Mouse (Mus musculus) embryonic facial prominence, embryonic 13.5 days (tissue): ENCODE data around the gene Actl10. TPM values are rescaled to one million over a fixed set of nuclear protein-coding genes. Genes with fewer than 3 reads are reported as not detected.

Source experiments
- ATAC-seq: fragments of 200-750 bp; cut with Nextera tagmentation; 2 replicates; pipeline ENCODE4 v1.8.0; 2017; ENCODE audit warnings: low read depth; ENCODE audit not compliant: insufficient number of reproducible peaks, insufficient read depth, low FRiP score, low TSS enrichment
- H3K27ac ChIP-seq: fragments of 300-500 bp; sonication (generic); 2 replicates; pipeline ENCODE4 v1.5.1; 2015; ENCODE audit warnings: moderate library complexity, mild to moderate bottlenecking, inconsistent platforms
- H3K27me3 ChIP-seq: fragments of 300-500 bp; sonication (generic); 2 replicates; pipeline ENCODE4 v1.6.1; 2015; ENCODE audit warnings: mild to moderate bottlenecking, inconsistent platforms
- H3K36me3 ChIP-seq: fragments of 300-500 bp; sonication (generic); 2 replicates; pipeline ENCODE4 v1.6.1; 2015; ENCODE audit warnings: mild to moderate bottlenecking, inconsistent platforms
- H3K4me1 ChIP-seq: fragments of 300-500 bp; sonication (generic); 2 replicates; pipeline ENCODE4 v1.6.1; 2015; ENCODE audit warnings: inconsistent platforms
- H3K4me2 ChIP-seq: fragments of 300-500 bp; sonication (generic); 2 replicates; pipeline ENCODE4 v1.6.1; 2015; ENCODE audit warnings: moderate library complexity, mild to moderate bottlenecking, inconsistent platforms
- H3K4me3 ChIP-seq: fragments of 300-500 bp; sonication (generic); 2 replicates; pipeline ENCODE4 v1.5.1; 2015; ENCODE audit warnings: mild to moderate bottlenecking, inconsistent platforms
- H3K9ac ChIP-seq: fragments of 300-500 bp; sonication (generic); 2 replicates; pipeline ENCODE4 v1.6.1; 2015; ENCODE audit warnings: mild to moderate bottlenecking, inconsistent platforms
- H3K9me3 ChIP-seq: fragments of 300-500 bp; sonication (generic); 2 replicates; pipeline ENCODE4 v1.6.1; 2016; ENCODE audit warnings: inconsistent platforms
- WGBS: fragments of 180-500 bp; shearing (Covaris S2); methylation state at CpG from one replicate; pipeline ENCODE4 v1.1.7; 2015; ENCODE audit warnings: mixed read lengths; 5-methylcytosine and 5-hydroxymethylcytosine counted together
- polyA plus RNA-seq: library from polyadenylated mRNA; unstranded; fragments of >200 nt; fragmentation: Nextera tagmentation; extraction: Ambion mirVana; gene quantifications from 2 replicates; pipeline ENCODE4 v1.2.1, GENCODE M21; 2015

Gene Actl10
- polyA plus RNA-seq, 1 experiment from 2014 or later: 0.41 TPM

DNA sequence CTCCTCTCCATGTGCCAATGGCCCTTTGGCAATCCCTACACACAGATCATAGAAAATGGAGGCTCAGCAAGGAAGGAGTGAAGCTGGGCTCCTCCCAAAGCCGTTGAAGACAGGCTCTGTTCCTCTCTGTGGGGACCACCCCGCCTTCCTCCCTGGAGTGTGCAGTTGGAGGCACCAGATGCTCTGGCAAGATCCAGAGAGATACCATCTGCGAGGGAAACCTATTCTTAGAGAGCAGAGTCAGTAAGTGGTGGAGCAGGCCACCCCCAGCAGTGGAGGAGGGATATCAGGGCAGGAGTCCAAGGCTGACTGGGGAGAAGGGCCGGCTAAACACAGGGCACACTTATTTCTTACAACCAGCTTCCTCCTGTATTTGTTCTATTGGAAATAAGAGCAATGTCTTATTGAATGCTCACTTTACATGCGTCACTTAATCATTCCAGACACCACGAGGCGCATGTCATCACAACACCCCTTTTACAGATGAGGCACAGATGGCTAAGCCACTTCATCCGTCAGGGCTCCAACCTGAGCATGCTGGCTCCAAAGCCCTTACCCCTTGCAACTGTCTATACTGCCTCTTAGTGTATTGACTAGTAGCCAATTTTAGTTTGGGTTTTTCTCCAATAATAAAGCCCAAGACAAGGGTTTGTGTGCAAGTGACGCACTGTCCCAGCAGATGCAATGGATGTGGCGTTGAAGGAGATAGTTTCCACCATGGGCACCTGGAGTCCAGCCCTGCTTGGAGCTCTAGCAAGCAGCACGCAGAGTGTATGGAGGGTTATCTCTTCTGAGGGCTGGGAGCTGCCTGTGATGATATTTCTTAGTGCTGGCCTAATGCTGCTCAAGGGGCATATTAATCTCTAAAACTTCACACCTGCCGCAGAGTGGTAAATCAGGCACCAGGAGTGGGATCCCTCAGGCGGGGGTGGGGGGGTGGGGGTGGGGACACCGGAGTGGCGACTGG lies 32.6 kb downstream of the Actl10 start:
- Histone ChIP-seq H3K4me3 (no peak overlapping the region), H3K9ac (no peak overlapping the region), H3K36me3 (peaks cover 16% of the 10 kb centered on the region), H3K27me3 (no peaks in the 10 kb centered on the region), H3K9me3 (no peaks in the 10 kb centered on the region), H3K4me2 (no peak overlapping the region), H3K27ac (peak overlapping the region; percentile 72), H3K4me1 (peaks cover 28% of the 10 kb centered on the region)
- peak; percentile 45; the same call in 1 of the 2 replicates for ATAC-seq
- 59% methylated on average over 15 of the region's 15 CpGs for WGBS

GRCm38 (mm10) chr2:154584931-154585601 lies 33.5 kb downstream of the Actl10 start:
- 67% methylated on average over 17 of the region's 17 CpGs for WGBS
- Histone ChIP-seq H3K27ac (no peak overlapping the region), H3K27me3 (no peaks in the 10 kb centered on the region), H3K4me3 (no peak overlapping the region), H3K9ac (no peak overlapping the region), H3K36me3 (peaks cover 16% of the 10 kb centered on the region), H3K4me2 (no peak overlapping the region), H3K4me1 (peaks cover 28% of the 10 kb centered on the region), H3K9me3 (no peaks in the 10 kb centered on the region)
- no peak for ATAC-seq

- no peak for ATAC-seq
- WGBS: 76% methylated on average over 5 of the region's 5 CpGs
Observed at GRCm38 (mm10) chr2:154586405-154586804, 34.8 kb downstream of the Actl10 start.

GRCm38 (mm10) chr2:154589051-154589450 lies 37.5 kb downstream of the Actl10 start:
- Histone ChIP-seq H3K36me3 (peaks cover 28% of the 10 kb centered on the region), H3K4me1 (peaks cover 20% of the 10 kb centered on the region), H3K27me3 (no peaks in the 10 kb centered on the region), H3K27ac (no peak overlapping the region), H3K9ac (no peak overlapping the region), H3K4me3 (no peak overlapping the region), H3K4me2 (no peak overlapping the region), H3K9me3 (no peaks in the 10 kb centered on the region)
- ATAC-seq: no peak
- 78% methylated on average over 4 of the region's 4 CpGs for WGBS

More at GRCm38 (mm10) chr2:154586405-154586804, 34.8 kb downstream of the Actl10 start:
- H3K4me2 ChIP-seq: no peak overlapping the region
- H3K9ac ChIP-seq: no peak overlapping the region
- H3K36me3 ChIP-seq: peaks cover 16% of the 10 kb centered on the region
- H3K9me3 ChIP-seq: no peaks in the 10 kb centered on the region
- H3K27ac ChIP-seq: no peak overlapping the region
- H3K27me3 ChIP-seq: no peaks in the 10 kb centered on the region
- H3K4me3 ChIP-seq: no peak overlapping the region
- peaks cover 28% of the 10 kb centered on the region for H3K4me1 ChIP-seq

- WGBS: 83% methylated on average over 3 of the region's 3 CpGs
- Histone ChIP-seq H3K4me1 (no peaks in the 10 kb centered on the region), H3K27ac (no peak overlapping the region), H3K4me3 (no peak overlapping the region), H3K4me2 (no peak overlapping the region), H3K27me3 (no peaks in the 10 kb centered on the region), H3K9me3 (no peaks in the 10 kb centered on the region), H3K9ac (no peak overlapping the region), H3K36me3 (peaks cover 46% of the 10 kb centered on the region)
- no peak for ATAC-seq
Observed at GRCm38 (mm10) chr2:154591239-154591638, 39.7 kb downstream of the Actl10 start.

- H3K27me3 ChIP-seq: no peaks in the 10 kb centered on the region
- H3K4me2 ChIP-seq: no peak overlapping the region
- no peak overlapping the region for H3K4me3 ChIP-seq
- H3K9me3 ChIP-seq: no peaks in the 10 kb centered on the region
- H3K27ac ChIP-seq: no peak overlapping the region
- H3K4me1 ChIP-seq: no peaks in the 10 kb centered on the region
- no peak for ATAC-seq
- 63% methylated on average over 3 of the region's 3 CpGs for WGBS
- H3K9ac ChIP-seq: no peak overlapping the region
- peaks cover 30% of the 10 kb centered on the region for H3K36me3 ChIP-seq
Observed at GRCm38 (mm10) chr2:154593025-154593424, 41.4 kb downstream of the Actl10 start.

DNA sequence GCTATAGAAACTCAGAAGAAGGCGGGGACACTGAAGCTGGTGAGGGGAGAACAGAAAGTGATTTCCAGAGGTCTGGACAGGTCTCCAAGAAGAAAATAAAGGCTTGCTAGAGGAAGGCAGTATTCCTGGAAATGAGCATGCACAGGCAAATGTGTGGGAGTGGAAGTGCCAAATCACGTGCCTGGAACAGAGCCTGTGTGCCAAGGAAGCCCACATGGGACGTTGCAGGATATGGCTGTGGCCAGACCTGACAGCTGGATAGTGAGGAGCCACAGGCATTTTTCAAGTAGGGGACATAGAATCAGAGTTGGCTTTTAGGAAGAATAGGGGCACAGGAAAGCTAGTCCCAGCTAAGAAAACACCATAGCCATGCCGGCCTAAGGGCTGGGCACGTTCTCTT lies 44.2 kb downstream of the Actl10 start:
- H3K27ac ChIP-seq: no peak overlapping the region
- no peak overlapping the region for H3K9ac ChIP-seq
- no peak overlapping the region for H3K4me3 ChIP-seq
- 77% methylated on average over 5 of the region's 5 CpGs for WGBS
- H3K4me1 ChIP-seq: no peaks in the 10 kb centered on the region
- ATAC-seq: no peak
- no peaks in the 10 kb centered on the region for H3K9me3 ChIP-seq
- H3K4me2 ChIP-seq: no peak overlapping the region
- no peaks in the 10 kb centered on the region for H3K27me3 ChIP-seq
- peaks cover 30% of the 10 kb centered on the region for H3K36me3 ChIP-seq

DNA sequence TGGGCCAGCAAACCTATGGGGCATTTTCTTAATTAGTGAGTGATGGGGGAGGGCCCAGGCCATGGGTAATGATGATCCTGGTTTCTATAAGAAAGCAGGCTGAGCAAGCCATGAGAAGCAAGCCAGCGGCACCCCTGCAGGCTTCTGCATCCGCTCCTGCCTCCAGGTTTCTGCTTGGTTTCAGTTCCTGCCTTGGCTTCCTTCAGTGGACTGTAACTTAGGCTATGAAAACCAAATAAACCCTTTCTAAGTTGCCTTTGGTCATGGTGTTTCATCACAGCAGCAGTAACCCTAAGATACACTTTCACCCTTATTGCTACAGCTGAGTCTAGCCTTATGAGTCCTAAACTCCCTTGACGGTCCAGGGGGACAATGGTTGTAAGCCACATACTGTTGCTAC lies 45.8 kb downstream of the Actl10 start:
- Histone ChIP-seq H3K4me3 (no peak overlapping the region), H3K4me2 (no peak overlapping the region)
- WGBS: 89% methylated on average over 3 of the region's 3 CpGs

GRCm38 (mm10) chr2:154600586-154600985 lies 49.0 kb downstream of the Actl10 start:
- ATAC-seq: no peak
- peaks cover 14% of the 10 kb centered on the region for H3K4me1 ChIP-seq
- no peak overlapping the region for H3K4me3 ChIP-seq
- no peaks in the 10 kb centered on the region for H3K27me3 ChIP-seq
- 68% methylated on average over 6 of the region's 6 CpGs for WGBS
- no peak overlapping the region for H3K9ac ChIP-seq
- no peak overlapping the region for H3K4me2 ChIP-seq
- no peaks in the 10 kb centered on the region for H3K9me3 ChIP-seq
- peaks cover 5% of the 10 kb centered on the region; the same call in 1 of the 2 replicates for H3K36me3 ChIP-seq
- H3K27ac ChIP-seq: no peak overlapping the region

More for the DNA sequence above, 45.8 kb downstream of the Actl10 start:
- Histone ChIP-seq H3K27ac (no peak overlapping the region), H3K9me3 (no peaks in the 10 kb centered on the region), H3K4me1 (0 out of 2 replicates have a peak, but pooled peaks cover under 1% of the 10 kb centered on the region), H3K9ac (no peak overlapping the region), H3K36me3 (peaks cover 30% of the 10 kb centered on the region), H3K27me3 (no peaks in the 10 kb centered on the region)
- ATAC-seq: no peak

DNA sequence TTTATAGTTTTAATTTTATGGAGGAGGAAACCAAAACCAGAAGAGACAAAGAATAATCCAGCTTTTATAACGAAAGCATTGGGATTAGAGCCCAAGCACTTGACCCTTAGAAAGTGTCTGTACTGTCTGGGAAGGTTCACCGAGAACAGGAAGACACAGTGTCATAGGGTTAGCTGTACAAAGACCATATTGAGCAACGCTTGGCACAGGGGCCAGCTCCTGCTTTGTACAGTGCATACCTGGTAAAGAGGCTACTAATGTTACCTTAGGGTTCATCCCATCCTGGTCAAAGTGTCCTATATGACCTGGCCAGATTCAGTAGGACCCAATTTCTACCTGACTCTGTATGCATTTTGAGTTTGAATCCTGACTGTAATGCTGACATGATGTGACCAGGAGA lies 49.7 kb downstream of the Actl10 start:
- H3K27ac ChIP-seq: no peak overlapping the region
- 79% methylated on average over 3 of the region's 3 CpGs for WGBS
- no peaks in the 10 kb centered on the region for H3K36me3 ChIP-seq
- ATAC-seq: no peak
- no peak overlapping the region for H3K4me3 ChIP-seq
- H3K4me2 ChIP-seq: no peak overlapping the region
- peaks cover 14% of the 10 kb centered on the region for H3K4me1 ChIP-seq
- no peak overlapping the region for H3K9ac ChIP-seq
- no peaks in the 10 kb centered on the region for H3K27me3 ChIP-seq
- H3K9me3 ChIP-seq: no peaks in the 10 kb centered on the region
